Mouse (Mus musculus): ENCODE measurements at regions not wholly inside any gene's neighbourhood (a gene's known extent, or its start where the extent isn't known, plus 50 kb on each side); places are given as distances from the start of the nearest gene placed in this dataset.

DNA sequence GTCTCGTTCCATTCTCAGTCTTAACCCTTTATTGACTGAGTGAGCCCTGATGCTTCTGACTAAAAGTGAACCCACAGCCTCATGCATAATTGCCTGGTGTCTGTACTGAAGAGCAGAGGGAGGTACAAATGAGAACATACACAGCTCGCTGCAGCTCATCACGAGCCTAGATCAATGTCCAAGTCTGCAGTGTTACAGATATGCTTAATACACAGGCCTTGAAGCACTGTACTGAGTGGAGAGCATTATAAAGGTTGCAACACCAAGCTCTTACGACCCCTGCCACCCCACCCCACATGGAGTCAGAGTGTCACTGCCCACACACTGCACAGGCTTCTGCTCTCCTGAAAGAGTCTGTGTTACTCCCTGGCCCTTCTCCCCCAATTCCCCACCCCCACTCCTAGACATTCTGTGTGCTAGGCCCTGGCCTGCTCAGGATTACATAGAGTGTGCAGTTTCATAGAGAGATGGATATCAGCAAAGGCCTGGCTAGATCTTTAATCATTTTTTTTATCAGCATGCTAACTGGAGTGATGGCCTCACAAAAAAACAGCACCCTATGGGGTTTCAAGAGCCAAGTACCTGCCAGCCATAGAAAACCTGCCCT, 108.5 kb upstream of the Gm12830 start:
- Histone ChIP-seq H3K36me3 (replicated peaks; ENCODE audit: low read length) (no peaks in the 10 kb centered on the region), H3K4me1 (peaks cover 18% of the 10 kb centered on the region), H3K4me3 (replicated peaks) (no peak overlapping the region), H3K9me3 (peaks cover 11% of the 10 kb centered on the region), H3K27me3 (replicated peaks) (peaks cover 14% of the 10 kb centered on the region)
- TF ChIP-seq GATA1 (IDR thresholded peaks at IDR 0.05; ENCODE audit: borderline replicate concordance, low read length), result no peak
- TF ChIP-seq FLI1 (IDR thresholded peaks at IDR 0.05; ENCODE audit: low read length), result no peak

DNA sequence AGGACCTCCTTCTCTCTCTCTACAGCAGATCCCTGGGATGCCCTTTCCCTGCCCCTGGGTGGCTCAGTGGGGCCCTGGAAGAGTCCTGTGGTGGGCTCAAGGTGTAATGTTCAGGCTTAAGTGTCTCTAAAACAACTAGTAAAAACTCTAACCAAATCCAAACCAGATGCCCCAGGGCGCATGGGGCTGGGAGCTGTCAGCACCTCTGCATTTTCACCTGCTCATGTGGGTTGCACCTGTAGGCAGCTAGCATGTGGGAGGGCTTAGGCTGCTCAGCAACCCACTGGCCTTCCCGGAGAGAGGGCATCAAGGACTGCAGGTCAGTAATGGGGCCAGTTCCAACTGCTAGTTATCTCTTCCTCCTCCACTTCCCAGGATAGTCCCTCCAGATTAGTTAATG, 104.8 kb upstream of the Gm12830 start:
- Histone ChIP-seq H3K9me3 (peaks cover 18% of the 10 kb centered on the region), H3K4me1 (peaks cover under 1% of the 10 kb centered on the region; the same call in 1 of the 2 replicates), H3K36me3 (replicated peaks; ENCODE audit: low read length) (no peaks in the 10 kb centered on the region), H3K27me3 (replicated peaks) (peaks cover 9% of the 10 kb centered on the region), H3K4me3 (replicated peaks) (no peak overlapping the region)
- TF ChIP-seq FLI1 (IDR thresholded peaks at IDR 0.05; ENCODE audit: low read length) (no peak), GATA1 (IDR thresholded peaks at IDR 0.05; ENCODE audit: borderline replicate concordance, low read length) (no peak)

GRCm38 (mm10) chr4:114720696-114721095, 100.8 kb upstream of the Gm12830 start:
- Histone ChIP-seq H3K27me3 (replicated peaks) (peaks cover 7% of the 10 kb centered on the region), H3K4me1 (no peaks in the 10 kb centered on the region), H3K4me3 (replicated peaks) (no peak overlapping the region), H3K9me3 (peaks cover 18% of the 10 kb centered on the region), H3K36me3 (replicated peaks; ENCODE audit: low read length) (no peaks in the 10 kb centered on the region)
- TF ChIP-seq GATA1 (IDR thresholded peaks at IDR 0.05; ENCODE audit: borderline replicate concordance, low read length) (no peak), FLI1 (IDR thresholded peaks at IDR 0.05; ENCODE audit: low read length) (no peak)

- Histone ChIP-seq H3K4me3 (replicated peaks) (no peak overlapping the region), H3K27me3 (replicated peaks) (peaks cover 4% of the 10 kb centered on the region), H3K9me3 (peaks cover 18% of the 10 kb centered on the region), H3K36me3 (replicated peaks; ENCODE audit: low read length) (no peaks in the 10 kb centered on the region), H3K4me1 (no peaks in the 10 kb centered on the region)
- no peak for TF ChIP-seq GATA1 (IDR thresholded peaks at IDR 0.05; ENCODE audit: borderline replicate concordance, low read length)
- no peak for TF ChIP-seq FLI1 (IDR thresholded peaks at IDR 0.05; ENCODE audit: low read length)
These were observed 100.1 kb upstream of the Gm12830 start for GRCm38 (mm10) chr4:114721386-114721785.

DNA sequence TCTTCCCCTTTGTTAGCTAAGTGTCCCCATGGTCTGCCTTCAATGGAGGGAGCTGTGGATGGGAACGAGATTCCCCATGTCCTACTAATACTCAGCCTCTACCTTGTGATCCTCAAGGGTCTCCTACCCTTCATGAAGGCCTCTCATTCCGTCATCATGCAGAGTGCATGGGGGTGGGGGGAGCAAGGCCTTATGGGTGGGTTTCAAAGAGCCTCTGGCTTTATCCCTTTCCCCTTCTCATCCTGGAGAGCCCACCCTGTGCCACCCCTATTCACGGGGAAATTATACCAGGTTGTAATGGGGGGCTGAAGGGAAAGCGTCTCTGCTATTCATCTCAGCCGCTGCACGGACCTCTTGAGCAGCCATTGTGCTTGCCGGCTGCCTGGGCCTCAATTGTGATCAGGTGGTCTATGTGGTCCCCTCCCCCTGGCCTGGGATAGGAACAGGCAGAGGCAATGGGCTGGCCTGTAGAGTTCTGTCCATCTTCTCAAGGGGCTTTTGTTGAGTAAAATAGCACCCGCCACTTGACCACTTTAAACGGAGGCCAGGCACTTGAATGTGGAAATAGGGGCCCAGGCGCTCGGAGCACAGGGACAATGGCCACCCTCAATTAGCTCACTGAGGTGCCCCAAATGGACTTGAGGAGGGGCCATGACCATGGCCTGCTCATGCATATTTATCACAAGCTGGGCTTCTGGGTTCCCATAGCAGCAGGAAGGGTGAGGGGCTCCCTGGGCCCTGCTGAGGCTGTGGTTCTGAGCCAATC, 93.1 kb upstream of the Gm12830 start:
- H3K4me3 ChIP-seq (replicated peaks), result no peak overlapping the region
- no peaks in the 10 kb centered on the region for H3K36me3 ChIP-seq (replicated peaks; ENCODE audit: low read length)
- no peaks in the 10 kb centered on the region for H3K9me3 ChIP-seq
- peaks cover 12% of the 10 kb centered on the region for H3K27me3 ChIP-seq (replicated peaks)
- TF ChIP-seq GATA1 (IDR thresholded peaks at IDR 0.05; ENCODE audit: borderline replicate concordance, low read length) (no peak), FLI1 (IDR thresholded peaks at IDR 0.05; ENCODE audit: low read length) (no peak)
- H3K4me1 ChIP-seq, result no peaks in the 10 kb centered on the region

- no peaks in the 10 kb centered on the region for H3K36me3 ChIP-seq (replicated peaks; ENCODE audit: low read length)
- no peaks in the 10 kb centered on the region for H3K9me3 ChIP-seq
- no peak for TF ChIP-seq GATA1 (IDR thresholded peaks at IDR 0.05; ENCODE audit: borderline replicate concordance, low read length)
- TF ChIP-seq FLI1 (IDR thresholded peaks at IDR 0.05; ENCODE audit: low read length), result no peak
- no peaks in the 10 kb centered on the region for H3K4me1 ChIP-seq
- H3K4me3 ChIP-seq (replicated peaks), result no peak overlapping the region
- H3K27me3 ChIP-seq (replicated peaks), result peaks cover 11% of the 10 kb centered on the region
These were observed 88.1 kb upstream of the Gm12830 start for GRCm38 (mm10) chr4:114733256-114734004.

GRCm38 (mm10) chr4:114738903-114739667, 82.4 kb upstream of the Gm12830 start:
- H3K4me3 ChIP-seq (replicated peaks), result no peak overlapping the region
- H3K27me3 ChIP-seq (replicated peaks), result peaks cover 5% of the 10 kb centered on the region
- TF ChIP-seq GATA1 (IDR thresholded peaks at IDR 0.05; ENCODE audit: borderline replicate concordance, low read length) (no peak), FLI1 (IDR thresholded peaks at IDR 0.05; ENCODE audit: low read length) (no peak)
- peaks cover 12% of the 10 kb centered on the region for H3K9me3 ChIP-seq
- H3K4me1 ChIP-seq, result no peaks in the 10 kb centered on the region
- no peaks in the 10 kb centered on the region for H3K36me3 ChIP-seq (replicated peaks; ENCODE audit: low read length)

- no peaks in the 10 kb centered on the region for H3K4me1 ChIP-seq
- no peak overlapping the region for H3K4me3 ChIP-seq (replicated peaks)
- no peaks in the 10 kb centered on the region for H3K27me3 ChIP-seq (replicated peaks)
- peaks cover 6% of the 10 kb centered on the region for H3K9me3 ChIP-seq
- H3K36me3 ChIP-seq (replicated peaks; ENCODE audit: low read length), result no peaks in the 10 kb centered on the region
- TF ChIP-seq FLI1 (IDR thresholded peaks at IDR 0.05; ENCODE audit: low read length) (no peak), GATA1 (IDR thresholded peaks at IDR 0.05; ENCODE audit: borderline replicate concordance, low read length) (no peak)
These were observed 73.4 kb upstream of the Gm12830 start for GRCm38 (mm10) chr4:114748131-114748530.

GRCm38 (mm10) chr4:114759837-114760236, 61.7 kb upstream of the Gm12830 start:
- no peak overlapping the region for H3K4me3 ChIP-seq (replicated peaks)
- TF ChIP-seq GATA1 (IDR thresholded peaks at IDR 0.05; ENCODE audit: borderline replicate concordance, low read length) (no peak), FLI1 (IDR thresholded peaks at IDR 0.05; ENCODE audit: low read length) (no peak)
- H3K9me3 ChIP-seq, result no peaks in the 10 kb centered on the region
- no peaks in the 10 kb centered on the region for H3K4me1 ChIP-seq
- H3K27me3 ChIP-seq (replicated peaks), result peaks cover 2% of the 10 kb centered on the region
- H3K36me3 ChIP-seq (replicated peaks; ENCODE audit: low read length), result no peaks in the 10 kb centered on the region
